Mouse (Mus musculus) forebrain, embryonic 14.5 days (tissue): ENCODE measurements at regions not wholly inside any gene's neighbourhood (a gene's known extent, or its start where the extent isn't known, plus 50 kb on each side); places are given as distances from the start of the nearest gene placed in this dataset.

Source experiments
- ATAC-seq: fragments of 200-750 bp; cut with Nextera tagmentation; 2 replicates; pipeline ENCODE4 v1.8.0; 2017; ENCODE audit warnings: mild to moderate bottlenecking, moderate library complexity
- DNase-seq: peaks from one replicate; pipeline ENCODE4 v3.0.0-alpha.2; 2015; ENCODE audit warnings: low spot score
- H3K27ac ChIP-seq: fragments of 300-500 bp; sonication (generic); 2 replicates; pipeline ENCODE4 v1.5.1; 2014; ENCODE audit warnings: low read depth, mild to moderate bottlenecking, control low read depth, low read length, moderate library complexity
- H3K27me3 ChIP-seq: fragments of 300-500 bp; sonication (generic); replicated peaks from 2 replicates; pipeline ENCODE4 v1.6.1; 2014; ENCODE audit warnings: low read length, control low read depth, mixed read lengths; ENCODE audit not compliant: control insufficient read depth, insufficient read depth
- H3K36me3 ChIP-seq: fragments of 300-500 bp; sonication (generic); 2 replicates; pipeline ENCODE4 v1.6.1; 2014; ENCODE audit warnings: low read length, control low read depth; ENCODE audit not compliant: control insufficient read depth, insufficient read depth
- H3K4me1 ChIP-seq: fragments of 300-500 bp; sonication (generic); 2 replicates; pipeline ENCODE4 v1.6.1; 2014; ENCODE audit warnings: antibody characterized with exemption, low read length, control low read depth; ENCODE audit not compliant: control insufficient read depth, insufficient read depth
- H3K4me2 ChIP-seq: fragments of 300-500 bp; sonication (generic); 2 replicates; pipeline ENCODE4 v1.6.1; 2014; ENCODE audit warnings: mild to moderate bottlenecking, control low read depth, low read length
- H3K4me3 ChIP-seq: fragments of 300-500 bp; sonication (generic); 2 replicates; pipeline ENCODE4 v1.5.1; 2014; ENCODE audit warnings: low read depth, low read length, control low read depth
- H3K9ac ChIP-seq: fragments of 300-500 bp; sonication (generic); 2 replicates; pipeline ENCODE4 v1.6.1; 2014; ENCODE audit warnings: mild to moderate bottlenecking, low read length, control low read depth, moderate library complexity
- H3K9me3 ChIP-seq: fragments of 300-500 bp; sonication (generic); replicated peaks from 2 replicates; pipeline ENCODE4 v1.6.1; 2016; ENCODE audit warnings: low read length, control low read depth, mixed read lengths; ENCODE audit not compliant: control insufficient read depth
- WGBS: fragments of 180-500 bp; shearing (Covaris S2); extraction: QIAGEN DNeasy Blood & Tissue Kit; methylation state at CpG from one replicate; pipeline ENCODE4 v1.1.7; 2014; 5-methylcytosine and 5-hydroxymethylcytosine counted together

DNA sequence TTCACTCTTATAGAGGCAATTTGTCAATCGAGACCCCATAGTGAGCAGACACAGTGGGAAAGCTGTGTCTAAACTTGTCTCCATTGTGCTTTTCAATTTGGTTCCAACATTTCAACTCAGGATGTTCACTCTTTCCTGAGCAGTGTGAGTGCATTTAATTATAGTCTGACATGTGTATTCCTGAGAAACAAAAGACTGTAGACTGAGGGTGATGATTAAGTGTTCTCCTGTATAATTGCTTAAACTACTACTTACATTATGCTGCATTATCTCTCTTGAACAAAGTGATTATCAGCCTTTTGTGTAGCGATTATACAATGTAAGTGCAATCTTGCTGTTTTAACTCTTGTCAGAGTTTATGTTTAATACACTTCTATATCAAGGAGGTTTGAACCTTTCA is 87.9 kb downstream of the 1700008P02Rik start:
- ATAC-seq (peak; percentile 70), DNase-seq (peak; percentile 61)
- Histone ChIP-seq H3K27ac (no peak overlapping the region), H3K27me3 (no peaks in the 10 kb centered on the region), H3K9ac (no peak overlapping the region), H3K36me3 (no peaks in the 10 kb centered on the region), H3K4me2 (no peak overlapping the region), H3K4me3 (no peak overlapping the region), H3K4me1 (no peaks in the 10 kb centered on the region), H3K9me3 (no peaks in the 10 kb centered on the region)
- WGBS: 53% methylated on average over 2 of the region's 2 CpGs

- H3K9ac ChIP-seq: no peak overlapping the region
- H3K27me3 ChIP-seq: no peaks in the 10 kb centered on the region
- no peaks in the 10 kb centered on the region for H3K36me3 ChIP-seq
- no peak overlapping the region for H3K4me2 ChIP-seq
- no peak for DNase-seq
- no peak overlapping the region for H3K27ac ChIP-seq
- H3K9me3 ChIP-seq: no peaks in the 10 kb centered on the region
- 94% methylated on average over 3 of the region's 3 CpGs for WGBS
- H3K4me1 ChIP-seq: no peaks in the 10 kb centered on the region
- ATAC-seq: no peak
- no peak overlapping the region for H3K4me3 ChIP-seq
These were observed 94.3 kb downstream of the 1700008P02Rik start for GRCm38 (mm10) chr3:6525987-6526386.

GRCm38 (mm10) chr3:6525173-6525572 is 95.1 kb downstream of the 1700008P02Rik start:
- DNase-seq (no peak), ATAC-seq (no peak)
- H3K4me1 ChIP-seq: no peaks in the 10 kb centered on the region
- H3K27ac ChIP-seq: no peak overlapping the region
- no peak overlapping the region for H3K9ac ChIP-seq
- H3K27me3 ChIP-seq: no peaks in the 10 kb centered on the region
- H3K9me3 ChIP-seq: no peaks in the 10 kb centered on the region
- H3K4me3 ChIP-seq: no peak overlapping the region
- H3K4me2 ChIP-seq: no peak overlapping the region
- 76% methylated on average over 1 of the region's 1 CpGs for WGBS
- H3K36me3 ChIP-seq: no peaks in the 10 kb centered on the region

DNA sequence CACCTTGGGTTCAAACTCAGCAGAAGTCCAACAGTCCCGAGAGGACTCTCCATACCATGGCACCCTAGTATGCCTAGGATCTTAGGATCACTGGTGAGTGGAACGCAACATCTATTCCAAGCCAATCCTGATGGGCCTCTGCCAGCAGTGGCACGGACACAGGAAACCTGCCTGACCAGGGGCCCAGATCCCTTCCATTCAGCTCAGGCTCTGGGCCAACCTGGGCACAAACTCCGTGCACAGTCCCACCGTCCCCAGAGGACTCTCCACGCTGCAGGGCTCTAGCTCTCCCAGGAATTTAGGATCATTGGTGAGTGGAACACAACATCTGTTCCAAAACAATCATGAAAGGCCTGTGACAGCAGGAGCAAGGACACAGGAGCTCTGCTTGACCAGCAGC is 108.9 kb downstream of the 1700008P02Rik start:
- DNase-seq: no peak
- Histone ChIP-seq H3K27ac (no peak overlapping the region), H3K27me3 (no peaks in the 10 kb centered on the region), H3K9me3 (no peaks in the 10 kb centered on the region), H3K4me2 (no peak overlapping the region), H3K36me3 (no peaks in the 10 kb centered on the region), H3K4me3 (no peak overlapping the region), H3K9ac (no peak overlapping the region), H3K4me1 (no peaks in the 10 kb centered on the region)
- 88% methylated on average over 6 of the region's 6 CpGs for WGBS
- ATAC-seq: no peak

- Histone ChIP-seq H3K9ac (no peak overlapping the region), H3K9me3 (no peaks in the 10 kb centered on the region), H3K27me3 (no peaks in the 10 kb centered on the region), H3K4me3 (no peak overlapping the region), H3K36me3 (no peaks in the 10 kb centered on the region), H3K4me1 (no peaks in the 10 kb centered on the region), H3K4me2 (no peak overlapping the region), H3K27ac (no peak overlapping the region)
- DNase-seq: no peak
- ATAC-seq: no peak
- 89% methylated on average over 1 of the region's 1 CpGs for whole genome bisulfite sequencing
These were observed 116.1 kb downstream of the 1700008P02Rik start for GRCm38 (mm10) chr3:6504136-6504535.

DNA sequence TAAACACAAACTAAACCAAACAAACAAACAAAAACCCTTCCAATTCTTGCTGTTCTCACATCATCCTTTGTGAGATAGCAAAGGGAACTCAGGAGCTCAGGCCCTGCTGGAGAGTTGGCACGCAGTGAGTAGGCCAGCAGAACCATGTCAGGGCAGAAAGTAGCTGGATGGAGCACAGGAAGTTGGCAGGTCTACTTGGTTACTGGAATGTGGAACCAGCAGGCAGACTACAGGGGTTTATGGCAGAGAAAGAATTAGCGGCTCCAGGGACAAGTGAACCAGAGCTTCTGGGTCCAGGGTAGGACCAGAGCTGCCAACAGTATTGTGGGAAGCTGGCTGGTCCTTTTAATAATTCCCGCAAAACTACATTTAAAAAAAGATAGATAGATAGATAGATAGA is 136.2 kb downstream of the 1700008P02Rik start:
- H3K4me1 ChIP-seq: no peaks in the 10 kb centered on the region
- WGBS: 93% methylated on average over 3 of the region's 3 CpGs

DNA sequence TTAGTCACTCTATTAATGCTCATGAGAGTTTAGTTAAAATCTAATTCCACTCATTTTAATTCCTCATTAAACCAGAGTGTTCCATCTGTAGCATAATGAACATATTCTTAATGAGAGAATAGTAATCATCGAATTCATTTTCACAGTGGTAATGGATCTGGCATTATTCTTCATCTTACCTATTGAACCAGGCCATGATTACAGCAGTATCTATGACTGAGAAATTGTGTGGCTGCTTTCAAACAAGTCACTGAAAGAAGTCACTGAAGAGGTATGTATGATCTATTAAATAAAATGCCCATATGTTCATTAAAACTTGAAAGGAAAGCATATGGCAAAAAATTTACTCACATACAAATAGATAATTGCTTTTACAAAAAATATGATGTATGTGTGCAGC is 138.6 kb downstream of the 1700008P02Rik start:
- Histone ChIP-seq H3K4me1 (no peaks in the 10 kb centered on the region), H3K4me3 (no peak overlapping the region), H3K9me3 (no peaks in the 10 kb centered on the region), H3K4me2 (no peak overlapping the region), H3K36me3 (no peaks in the 10 kb centered on the region), H3K27ac (no peak overlapping the region), H3K9ac (no peak overlapping the region), H3K27me3 (no peaks in the 10 kb centered on the region)
- ATAC-seq (peak; percentile 48; the same call in 1 of the 2 replicates), DNase-seq (peak; percentile 16)
- WGBS: 75% methylated on average over 1 of the region's 1 CpGs

More for the DNA sequence above, 136.2 kb downstream of the 1700008P02Rik start:
- DNase-seq (no peak), ATAC-seq (no peak)
- no peaks in the 10 kb centered on the region for H3K36me3 ChIP-seq
- no peak overlapping the region for H3K4me2 ChIP-seq
- H3K27ac ChIP-seq: no peak overlapping the region
- no peaks in the 10 kb centered on the region for H3K9me3 ChIP-seq
- no peak overlapping the region for H3K9ac ChIP-seq
- no peak overlapping the region for H3K4me3 ChIP-seq
- H3K27me3 ChIP-seq: no peaks in the 10 kb centered on the region
